Mouse (Mus musculus) hindbrain, embryonic 14.5 days (tissue): Measurements from ENCODE around the gene Zglp1. TPM values are rescaled to one million over a fixed set of nuclear protein-coding genes. Genes with fewer than 3 reads are reported as not detected.

ENCODE experiments used
- ATAC-seq: fragments of 200-750 bp; cut with Nextera tagmentation; 2 replicates; pipeline ENCODE4 v1.8.0; 2017; ENCODE audit warnings: moderate number of reproducible peaks, mild to moderate bottlenecking, moderate TSS enrichment, moderate library complexity; ENCODE audit not compliant: low FRiP score
- DNase-seq: peaks from one replicate; pipeline ENCODE4 v3.0.0-alpha.2; 2015; ENCODE audit warnings: low spot score
- H3K27ac ChIP-seq: fragments of 300-500 bp; sonication (generic); 2 replicates; pipeline ENCODE4 v1.5.1; 2014; ENCODE audit warnings: mild to moderate bottlenecking, moderate library complexity
- H3K27me3 ChIP-seq: fragments of 300-500 bp; sonication (generic); 2 replicates; pipeline ENCODE4 v1.6.1; 2014; ENCODE audit warnings: mild to moderate bottlenecking, low read length, mixed read lengths; ENCODE audit not compliant: control insufficient read depth, insufficient read depth
- H3K36me3 ChIP-seq: fragments of 300-500 bp; sonication (generic); replicated peaks from 2 replicates; pipeline ENCODE4 v1.6.1; 2014; ENCODE audit not compliant: control insufficient read depth, insufficient read depth
- H3K4me1 ChIP-seq: fragments of 300-500 bp; sonication (generic); replicated peaks from 2 replicates; pipeline ENCODE4 v1.6.1; 2014; ENCODE audit warnings: antibody characterized with exemption, low read length, mixed read lengths; ENCODE audit not compliant: control insufficient read depth, insufficient read depth
- H3K4me2 ChIP-seq: fragments of 300-500 bp; sonication (generic); replicated peaks from 2 replicates; pipeline ENCODE4 v1.6.1; 2014; ENCODE audit warnings: mild to moderate bottlenecking, moderate library complexity
- H3K4me3 ChIP-seq: fragments of 300-500 bp; sonication (generic); replicated peaks from 2 replicates; pipeline ENCODE4 v1.5.1; 2014; ENCODE audit warnings: mild to moderate bottlenecking, low read length
- H3K9ac ChIP-seq: fragments of 300-500 bp; sonication (generic); 2 replicates; pipeline ENCODE4 v1.6.1; 2014
- H3K9me3 ChIP-seq: fragments of 300-500 bp; sonication (generic); 2 replicates; pipeline ENCODE4 v1.6.1; 2016; ENCODE audit warnings: low read length; ENCODE audit not compliant: control insufficient read depth
- WGBS: fragments of 180-500 bp; shearing (Covaris S2); extraction: QIAGEN DNeasy Blood & Tissue Kit; methylation state at CpG from one replicate; pipeline ENCODE4 v1.1.7; 2014; 5-methylcytosine and 5-hydroxymethylcytosine counted together
- polyA plus RNA-seq: library from polyadenylated mRNA; unstranded; fragments of >200 nt; fragmentation: Nextera tagmentation; extraction: Ambion mirVana; gene quantifications from 2 replicates; pipeline ENCODE4 v1.2.1, GENCODE M21; 2014

The Zglp1 gene
- polyA plus RNA-seq, 1 experiment from 2014 or later: 2.0 TPM

DNA sequence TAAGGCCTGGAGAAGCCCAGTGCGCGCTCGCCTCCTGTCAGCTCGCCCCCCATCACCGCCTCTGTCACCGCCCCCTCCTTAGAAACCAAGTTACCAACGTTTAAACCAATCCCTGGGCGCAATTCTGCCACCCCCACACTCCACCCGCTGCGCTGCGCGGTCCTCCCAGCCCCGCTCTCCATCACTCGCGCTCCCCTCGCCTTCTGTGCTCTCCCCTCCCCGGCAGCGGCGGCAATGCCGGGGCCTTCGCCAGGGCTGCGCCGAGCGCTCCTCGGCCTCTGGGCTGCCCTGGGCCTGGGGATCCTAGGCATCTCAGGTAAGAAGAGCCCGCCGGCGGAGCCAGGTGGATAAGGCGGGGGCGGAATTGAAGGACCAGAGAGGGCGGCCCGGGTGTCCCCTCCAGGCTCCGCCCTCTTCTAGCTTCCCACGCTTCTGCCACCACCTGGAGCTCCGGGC, 35.0 kb downstream of the Zglp1 start, which contains the start of gene Icam5:
TSS of gene Icam5 (plus strand) at position 178 of the 456 bp plus-strand sequence.
- H3K9ac ChIP-seq: peak within 1 kb of the TSS; percentile 57
- peak within 1 kb of the TSS; percentile 90 for H3K4me2 ChIP-seq
- H3K27ac ChIP-seq: no peak within 1 kb of the TSS
- ATAC-seq (peak; percentile 44), DNase-seq (no peak)
- peak within 1 kb of the TSS; percentile 41 for H3K4me3 ChIP-seq
- H3K36me3 ChIP-seq: no peaks in the 10 kb centered on the region
- peaks cover 83% of the 10 kb centered on the region for H3K27me3 ChIP-seq
- H3K9me3 ChIP-seq: no peaks in the 10 kb centered on the region
- peaks cover 40% of the 10 kb centered on the region for H3K4me1 ChIP-seq
- WGBS: under 1% methylated on average over 34 of the region's 35 CpGs

DNA sequence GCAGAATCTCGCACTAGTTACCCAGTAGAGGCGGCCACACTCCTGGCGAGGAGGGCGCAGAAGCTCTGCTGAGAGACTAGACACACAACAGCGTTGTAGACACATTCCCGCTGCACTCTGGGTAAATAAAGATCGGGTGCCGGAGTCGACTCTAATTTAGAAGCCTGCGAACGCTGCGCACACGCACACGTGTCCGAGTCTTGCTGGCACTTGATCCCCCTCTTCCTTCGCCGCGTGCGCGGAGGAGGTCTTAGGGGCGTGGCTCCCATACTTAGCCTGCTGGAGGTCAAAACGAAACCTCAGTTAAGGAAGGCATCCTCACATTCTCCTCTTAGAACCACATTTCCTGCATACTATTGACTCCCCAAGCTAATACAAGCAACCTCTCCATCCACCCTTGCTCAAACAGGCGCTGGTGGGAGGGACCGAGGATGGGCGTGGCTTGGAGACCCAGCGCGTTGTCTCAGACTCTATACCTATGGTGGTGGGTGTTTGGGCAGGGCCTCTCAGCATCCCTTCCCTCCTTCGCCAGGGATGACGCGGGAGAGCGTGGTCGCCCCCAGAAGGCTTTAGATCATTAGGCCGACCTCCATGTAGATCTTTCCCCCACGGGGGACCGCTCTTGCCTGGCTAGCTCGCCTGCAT, 35.5 kb downstream of the Zglp1 start:
- Histone ChIP-seq H3K9me3 (no peaks in the 10 kb centered on the region), H3K27me3 (peaks cover 83% of the 10 kb centered on the region), H3K4me1 (peaks cover 34% of the 10 kb centered on the region), H3K4me3 (peak overlapping the region; percentile 41), H3K27ac (no peak overlapping the region), H3K4me2 (peak overlapping the region; percentile 90), H3K36me3 (no peaks in the 10 kb centered on the region), H3K9ac (peak overlapping the region; percentile 57)
- DNase-seq (peak; percentile 55), ATAC-seq (peak; percentile 61)
- under 1% methylated on average over 36 of the region's 36 CpGs for WGBS

DNA sequence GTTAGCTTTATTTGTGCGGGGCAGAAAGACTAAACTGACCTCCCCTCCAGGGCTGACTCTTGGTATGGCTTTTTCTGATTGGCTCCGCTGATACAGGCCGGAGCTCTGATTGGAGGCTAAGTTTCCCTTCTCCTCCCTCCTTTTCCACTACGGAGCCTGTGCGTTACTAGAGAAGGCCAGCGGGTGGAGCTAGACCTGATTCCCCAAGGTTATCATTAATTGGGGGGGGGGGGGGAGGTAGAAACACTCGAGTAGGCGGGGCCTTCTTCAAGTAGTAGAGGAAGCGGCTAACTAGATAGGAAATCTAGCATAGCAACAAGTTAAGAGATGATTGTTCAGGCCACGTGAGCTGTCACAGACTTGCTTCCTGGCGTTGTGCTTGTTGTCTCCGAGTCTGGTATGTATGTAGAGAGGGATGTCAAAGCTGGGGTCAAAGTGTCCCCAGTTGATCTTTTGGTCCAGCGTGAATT, 36.1 kb downstream of the Zglp1 start:
- DNase-seq: peak; percentile 79
- peak overlapping the region; percentile 90 for H3K4me2 ChIP-seq
- H3K9me3 ChIP-seq: no peaks in the 10 kb centered on the region
- peaks cover 34% of the 10 kb centered on the region for H3K4me1 ChIP-seq
- peaks cover 78% of the 10 kb centered on the region for H3K27me3 ChIP-seq
- H3K27ac ChIP-seq: no peak overlapping the region
- H3K36me3 ChIP-seq: no peaks in the 10 kb centered on the region
- H3K4me3 ChIP-seq: peak overlapping the region; percentile 41
- peak; percentile 44 for ATAC-seq
- WGBS: under 1% methylated on average over 13 of the region's 13 CpGs
- H3K9ac ChIP-seq: 0 out of 2 replicates have a peak overlapping the region, but pooled peaks have one; percentile 57

DNA sequence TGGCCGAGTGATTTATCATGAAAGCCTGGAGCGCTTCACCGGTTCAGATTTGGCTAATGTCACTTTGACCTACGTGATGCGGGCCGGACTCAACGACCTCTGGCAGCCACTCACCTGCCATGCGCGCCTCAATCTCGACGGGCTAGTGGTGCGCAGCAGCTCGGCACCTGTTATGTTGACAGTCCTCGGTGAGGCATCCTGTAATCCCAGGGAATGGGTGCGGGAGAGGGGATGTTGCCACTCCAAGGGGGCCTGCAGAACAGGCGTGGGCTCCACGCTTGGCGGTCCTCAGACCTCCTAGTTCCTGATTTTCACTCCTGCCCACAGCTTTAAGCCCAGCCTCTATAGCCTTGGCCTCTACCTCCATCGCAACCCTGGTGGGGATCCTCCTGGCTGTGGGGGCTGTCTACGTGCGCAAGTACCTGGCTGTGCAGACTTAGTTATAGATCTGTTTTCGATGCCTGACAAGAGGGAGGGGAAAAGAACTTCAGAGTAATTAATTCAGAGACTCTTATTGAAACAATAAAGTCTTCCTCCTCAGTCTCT, 36.8 kb downstream of the Zglp1 start:
- ATAC-seq: no peak
- Histone ChIP-seq H3K27me3 (peaks cover 73% of the 10 kb centered on the region), H3K9me3 (no peaks in the 10 kb centered on the region), H3K27ac (no peak overlapping the region), H3K36me3 (no peaks in the 10 kb centered on the region), H3K4me1 (peaks cover 30% of the 10 kb centered on the region), H3K4me2 (peak overlapping the region; percentile 90), H3K4me3 (no peak overlapping the region), H3K9ac (no peak overlapping the region)
- WGBS: 23% methylated on average over 22 of the region's 22 CpGs
- DNase-seq: no peak

DNA sequence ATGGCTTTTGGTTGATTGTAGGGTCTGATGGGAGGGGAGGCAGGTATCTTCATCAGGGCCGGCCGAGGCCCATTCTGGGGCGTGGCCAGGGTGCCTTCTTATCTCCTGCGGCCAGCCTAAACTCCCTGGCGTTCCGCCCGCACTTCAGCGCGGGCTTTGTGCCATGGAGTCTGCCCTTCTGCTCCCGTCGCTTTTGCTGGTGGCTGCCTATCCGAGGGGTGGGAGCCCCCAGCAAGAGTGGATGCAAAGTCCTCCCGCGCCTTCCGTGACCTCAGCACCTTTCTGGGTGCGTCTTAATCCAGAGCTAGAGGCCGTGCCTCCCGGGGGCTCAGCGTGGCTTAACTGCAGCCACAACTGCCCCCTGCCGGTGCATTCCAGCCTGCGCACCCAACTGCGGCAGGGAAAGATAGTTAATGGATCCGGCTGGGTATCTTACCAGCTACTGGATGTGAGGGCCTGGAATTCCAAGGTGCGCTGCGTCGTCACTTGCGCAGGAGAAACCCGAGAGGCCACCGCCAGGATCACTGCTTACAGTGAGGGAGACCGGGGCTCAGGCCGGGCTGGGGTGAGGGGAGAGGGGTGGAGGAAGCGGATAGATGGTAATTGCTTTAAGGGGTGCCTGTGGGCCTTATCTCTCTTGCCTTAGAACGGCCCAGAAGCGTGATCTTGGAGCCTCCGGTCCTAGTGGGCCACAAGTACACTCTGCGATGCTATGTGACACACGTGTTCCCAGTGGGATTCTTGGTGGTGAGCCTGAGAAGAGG, 37.4 kb downstream of the Zglp1 start, which contains the start of gene Icam4:
TSS of gene Icam4 (plus strand) at position 83 of the 764 bp plus-strand sequence.
- Histone ChIP-seq H3K27me3 (peaks cover 66% of the 10 kb centered on the region), H3K4me1 (peaks cover 29% of the 10 kb centered on the region), H3K9ac (0 out of 2 replicates have a peak within 1 kb of the TSS, but pooled peaks have one; percentile 20), H3K36me3 (no peaks in the 10 kb centered on the region), H3K4me3 (peak within 1 kb of the TSS; percentile 19), H3K4me2 (peak within 1 kb of the TSS; percentile 44), H3K9me3 (no peaks in the 10 kb centered on the region), H3K27ac (no peak within 1 kb of the TSS)
- WGBS: 3% methylated on average over 37 of the region's 37 CpGs
- DNase-seq (peak; percentile 53), ATAC-seq (no peak)

DNA sequence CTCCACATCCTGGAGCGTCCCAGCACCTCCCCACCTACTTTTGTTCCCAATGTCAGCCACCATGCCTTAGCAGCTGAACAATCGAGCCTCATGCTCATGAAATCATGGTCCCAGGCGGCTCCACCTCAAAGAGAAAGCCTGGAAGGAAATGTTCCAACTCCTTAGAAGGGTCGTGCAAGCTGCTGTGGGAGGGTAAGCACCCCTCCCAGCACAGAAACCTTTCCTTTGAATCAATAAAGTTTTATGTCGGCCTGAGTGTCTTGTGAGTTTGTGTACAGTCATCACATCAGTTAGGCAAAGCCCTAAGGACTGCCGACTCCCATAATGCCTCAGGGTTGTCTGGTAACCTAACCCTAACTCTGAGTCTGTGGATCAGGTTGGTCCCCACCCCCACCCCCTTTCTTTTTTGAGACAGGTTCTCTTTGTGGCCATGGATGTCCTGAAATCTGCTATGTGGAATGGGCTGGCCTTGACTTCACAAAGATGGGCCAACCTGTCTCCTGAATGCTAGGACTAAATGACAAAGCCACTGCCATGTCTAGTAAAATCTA, 38.3 kb downstream of the Zglp1 start:
- peaks cover 29% of the 10 kb centered on the region for H3K4me1 ChIP-seq
- peaks cover 58% of the 10 kb centered on the region for H3K27me3 ChIP-seq
- no peak for DNase-seq

DNA sequence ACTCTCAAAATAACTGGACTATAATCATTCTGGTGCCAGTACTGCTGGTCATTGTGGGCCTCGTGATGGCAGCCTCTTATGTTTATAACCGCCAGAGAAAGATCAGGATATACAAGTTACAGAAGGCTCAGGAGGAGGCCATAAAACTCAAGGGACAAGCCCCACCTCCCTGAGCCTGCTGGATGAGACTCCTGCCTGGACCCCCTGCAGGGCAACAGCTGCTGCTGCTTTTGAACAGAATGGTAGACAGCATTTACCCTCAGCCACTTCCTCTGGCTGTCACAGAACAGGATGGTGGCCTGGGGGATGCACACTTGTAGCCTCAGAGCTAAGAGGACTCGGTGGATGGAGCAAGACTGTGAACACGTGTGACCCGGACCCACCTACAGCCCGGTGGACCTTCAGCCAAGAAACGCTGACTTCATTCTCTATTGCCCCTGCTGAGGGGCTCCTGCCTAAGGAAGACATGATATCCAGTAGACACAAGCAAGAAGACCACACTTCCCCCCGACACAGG, 39.1 kb downstream of the Zglp1 start:
- peaks cover 50% of the 10 kb centered on the region for H3K27me3 ChIP-seq
- peaks cover 21% of the 10 kb centered on the region for H3K4me1 ChIP-seq
- no peak overlapping the region for H3K4me3 ChIP-seq
- DNase-seq: no peak
- ATAC-seq: no peak
- 54% methylated on average over 8 of the region's 8 CpGs for WGBS
- no peak overlapping the region for H3K9ac ChIP-seq
- H3K4me2 ChIP-seq: no peak overlapping the region
- no peak overlapping the region for H3K27ac ChIP-seq
- H3K36me3 ChIP-seq: no peaks in the 10 kb centered on the region
- no peaks in the 10 kb centered on the region for H3K9me3 ChIP-seq

More for the DNA sequence above, 38.3 kb downstream of the Zglp1 start:
- 74% methylated on average over 6 of the region's 6 CpGs for WGBS
- no peak for ATAC-seq
- H3K9ac ChIP-seq: no peak overlapping the region
- no peak overlapping the region for H3K4me2 ChIP-seq
- H3K27ac ChIP-seq: no peak overlapping the region
- no peaks in the 10 kb centered on the region for H3K9me3 ChIP-seq
- H3K4me3 ChIP-seq: no peak overlapping the region
- no peaks in the 10 kb centered on the region for H3K36me3 ChIP-seq

DNA sequence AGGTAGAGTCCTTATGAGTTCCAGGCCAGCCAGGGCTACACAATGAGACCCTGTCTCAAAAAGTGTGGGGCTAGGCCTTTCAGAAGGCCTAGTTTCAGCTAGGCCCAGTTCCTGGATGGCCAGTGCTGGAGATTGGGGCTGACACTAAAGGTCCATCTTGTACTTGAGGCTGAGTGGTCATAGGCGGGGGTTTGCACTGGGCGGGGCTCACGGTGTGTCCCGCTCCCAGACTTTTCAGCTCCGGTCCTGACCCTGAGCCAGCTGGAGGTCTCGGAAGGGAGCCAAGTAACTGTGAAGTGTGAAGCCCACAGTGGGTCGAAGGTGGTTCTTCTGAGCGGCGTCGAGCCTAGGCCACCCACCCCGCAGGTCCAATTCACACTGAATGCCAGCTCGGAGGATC, 40.0 kb downstream of the Zglp1 start:
- H3K9me3 ChIP-seq: no peaks in the 10 kb centered on the region
- H3K4me3 ChIP-seq: no peak overlapping the region
- H3K27me3 ChIP-seq: peaks cover 43% of the 10 kb centered on the region
- peaks cover 12% of the 10 kb centered on the region; the same call in 1 of the 2 replicates for H3K4me1 ChIP-seq
- H3K9ac ChIP-seq: no peak overlapping the region
- no peaks in the 10 kb centered on the region for H3K36me3 ChIP-seq
- no peak overlapping the region for H3K4me2 ChIP-seq
- no peak for ATAC-seq
- no peak overlapping the region for H3K27ac ChIP-seq
- 85% methylated on average over 12 of the region's 12 CpGs for WGBS
- no peak for DNase-seq
